ENCODE assay signal across 24 mouse cellular contexts in the genomic region with DNA sequence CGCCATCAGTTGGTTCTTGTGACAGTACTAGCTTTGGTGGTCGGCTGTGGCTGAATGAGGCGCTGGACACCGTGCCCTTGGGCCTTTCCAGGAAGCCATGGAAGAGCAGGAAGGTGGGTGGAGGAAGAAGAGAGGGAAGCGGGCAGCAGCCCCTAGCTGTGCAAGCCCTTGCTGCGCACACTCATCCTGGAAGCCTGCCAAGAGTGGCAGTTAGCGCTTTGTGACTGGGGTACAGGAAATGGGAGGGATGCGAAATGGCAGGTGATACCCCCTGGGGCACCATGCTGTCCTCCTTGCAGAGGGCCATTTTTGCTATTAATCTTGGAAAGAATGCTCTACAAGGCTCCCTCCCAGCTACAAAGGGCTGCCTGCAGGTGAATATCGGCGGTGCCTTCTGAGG.
DNase-seq lines count a peak whose midpoint lies in the region; ATAC-seq and TF ChIP-seq lines count a peak whose summit lies in the region.
"Had no signal": no experiment of that assay in that cellular context is flagged by ENCODE, and none has a peak within 500 bp of the region (broad histone marks: within the 10 kb centered on the region; RNA-seq: fewer than 3 reads in every experiment).

No protein-coding gene starts in this region.

- 64% methylated on average over 10 of the region's 10 CpGs for WGBS in forebrain, embryonic 13.5 days
- WGBS in forebrain, embryonic 15.5 days = 44% methylated on average over 10 of the region's 10 CpGs
- WGBS in neural tube, embryonic 13.5 days = 44% methylated on average over 10 of the region's 10 CpGs

- no peaks in the 10 kb centered on the region for H3K9me3 ChIP-seq in forebrain, embryonic 13.5 days (replicated peaks)
- no peaks in the 10 kb centered on the region for H3K9me3 ChIP-seq in forebrain, embryonic 15.5 days
- H3K9me3 ChIP-seq in neural tube, embryonic 13.5 days = no peaks in the 10 kb centered on the region
- H3K9me3 ChIP-seq: heart, embryonic 12.5 days; liver, embryonic 12.5 days had no signal

- intact Hi-C loops in left cerebral cortex, postnatal 4 days (cut with DNase I) = no loop called here
- intact Hi-C loops in left cerebral cortex, adult 2 months (cut with DNase I) = no loop called here

- no peak overlapping the region for H3K9ac ChIP-seq in forebrain, embryonic 13.5 days
- H3K9ac ChIP-seq in forebrain, embryonic 15.5 days (replicated peaks) = no peak overlapping the region
- H3K9ac ChIP-seq in neural tube, embryonic 13.5 days = no peak overlapping the region
- H3K9ac ChIP-seq: heart, embryonic 12.5 days; liver, embryonic 12.5 days had no signal

- no peak for TF ChIP-seq CTCF in left cerebral cortex, adult 2 months (IDR thresholded peaks at IDR 0.05)

- peak; percentile 23 for DNase-seq in left cerebral cortex, postnatal 4 days
- no peak for DNase-seq in left cerebral cortex, adult 2 months (ENCODE audit: extremely low spot score in 1 of 2, low spot score in 2 of 2)
- DNase-seq in neural tube, embryonic 10.5 days (ENCODE audit: extremely low spot score, low spot score) = no peak
- peak; percentile 12 for DNase-seq in forelimb bud, embryonic 11.5 days (ENCODE audit: low read depth, low spot score)
- no peak for DNase-seq in frontal cortex, adult 2 months (ENCODE audit: extremely low spot score in 1 of 2, low spot score in 1 of 2)
- DNase-seq: adrenal gland, adult 2 months; B cell, adult 2 months; cerebellum, adult 9-11 months; embryo, embryonic 11 days; heart, adult 11 months; heart, postnatal 14 days; kidney, adult 8-10 months; kidney, postnatal 14 days; lung, adult 2 months; lung, postnatal 4 days; right cerebral cortex, adult 18-20 months had no signal

- peaks cover 23% of the 10 kb centered on the region for H3K4me1 ChIP-seq in forebrain, embryonic 13.5 days
- peaks cover 9% of the 10 kb centered on the region for H3K4me1 ChIP-seq in forebrain, embryonic 15.5 days
- peaks cover 27% of the 10 kb centered on the region for H3K4me1 ChIP-seq in neural tube, embryonic 13.5 days (replicated peaks)
- H3K4me1 ChIP-seq: liver, embryonic 12.5 days had no signal

- H3K36me3 ChIP-seq in forebrain, embryonic 13.5 days (ENCODE audit: poor library complexity, severe bottlenecking) = no peaks in the 10 kb centered on the region
- H3K36me3 ChIP-seq in forebrain, embryonic 15.5 days = no peaks in the 10 kb centered on the region
- H3K36me3 ChIP-seq in neural tube, embryonic 13.5 days = no peaks in the 10 kb centered on the region
- H3K36me3 ChIP-seq: heart, embryonic 12.5 days; liver, embryonic 12.5 days had no signal

- peak; percentile 43; the same call in 1 of the 2 replicates for ATAC-seq in forebrain, embryonic 13.5 days
- ATAC-seq in forebrain, embryonic 15.5 days (replicated peaks) = no peak
- ATAC-seq in neural tube, embryonic 13.5 days (ENCODE audit: low read depth) = 0 out of 2 replicates have a peak, but pooled peaks have one; percentile 3
- ATAC-seq: inflammation-experienced regulatory T-cells, adult 6 months; liver, embryonic 12.5 days had no signal

- no peak overlapping the region for H3K4me3 ChIP-seq in forebrain, embryonic 13.5 days
- no peak overlapping the region for H3K4me3 ChIP-seq in forebrain, embryonic 15.5 days
- no peak overlapping the region for H3K4me3 ChIP-seq in left cerebral cortex, adult 2 months
- H3K4me3 ChIP-seq in neural tube, embryonic 13.5 days = no peak overlapping the region
- H3K4me3 ChIP-seq: heart, embryonic 12.5 days; liver, embryonic 12.5 days; myocyte had no signal

- H3K27ac ChIP-seq in forebrain, embryonic 13.5 days = no peak overlapping the region
- H3K27ac ChIP-seq in forebrain, embryonic 15.5 days (replicated peaks) = no peak overlapping the region
- H3K27ac ChIP-seq in left cerebral cortex, adult 2 months = no peak overlapping the region
- H3K27ac ChIP-seq in neural tube, embryonic 13.5 days (replicated peaks) = no peak overlapping the region
- H3K27ac ChIP-seq: liver, embryonic 12.5 days; stomach, postnatal 0 days had no signal

- 0 out of 2 replicates have a peak, but pooled peaks cover 2% of the 10 kb centered on the region for H3K27me3 ChIP-seq in forebrain, embryonic 13.5 days
- H3K27me3 ChIP-seq in forebrain, embryonic 15.5 days = no peaks in the 10 kb centered on the region
- peaks cover 86% of the 10 kb centered on the region for H3K27me3 ChIP-seq in neural tube, embryonic 13.5 days
- H3K27me3 ChIP-seq: liver, embryonic 12.5 days had no signal

- no peak overlapping the region for H3K4me2 ChIP-seq in forebrain, embryonic 13.5 days
- H3K4me2 ChIP-seq in forebrain, embryonic 15.5 days (replicated peaks) = no peak overlapping the region
- H3K4me2 ChIP-seq in neural tube, embryonic 13.5 days = no peak overlapping the region
- H3K4me2 ChIP-seq: heart, embryonic 12.5 days; liver, embryonic 12.5 days had no signal

Comparison
In these comparisons a context has a peak if more than half of its experiments do, and no peak if none do; other contexts are left out.
1. DNase-seq: peak in left cerebral cortex, postnatal 4 days (single experiment) and forelimb bud, embryonic 11.5 days (single experiment); none in left cerebral cortex, adult 2 months (0 of 2), neural tube, embryonic 10.5 days (single experiment) and frontal cortex, adult 2 months (0 of 2).